Mouse (Mus musculus) forebrain, embryonic 10.5 days (tissue): ENCODE results near the gene Gm14308. TPM values are rescaled to one million over a fixed set of nuclear protein-coding genes. Genes with fewer than 3 reads are reported as not detected.
"Not testable (repeated sequence)": the region's sequence is repeated elsewhere in the genome, so short reads cannot be mapped to it uniquely, and the experiment has no call there.

ENCODE experiments used
- DNase-seq: peaks from one replicate; pipeline ENCODE4 v3.0.0-alpha.2; 2017; ENCODE audit warnings: low spot score; ENCODE audit errors: extremely low spot score
- H3K27ac ChIP-seq: fragments of 300-500 bp; sonication (generic); 2 replicates; pipeline ENCODE4 v1.5.1; 2016; ENCODE audit warnings: mild to moderate bottlenecking
- H3K27me3 ChIP-seq: fragments of 300-500 bp; sonication (generic); 2 replicates; pipeline ENCODE4 v1.6.1; 2016; ENCODE audit warnings: mild to moderate bottlenecking; ENCODE audit not compliant: poor library complexity, severe bottlenecking
- H3K36me3 ChIP-seq: fragments of 300-500 bp; sonication (generic); replicated peaks from 2 replicates; pipeline ENCODE4 v1.6.1; 2016; ENCODE audit warnings: mild to moderate bottlenecking, moderate library complexity
- H3K4me1 ChIP-seq: fragments of 300-500 bp; sonication (generic); 2 replicates; pipeline ENCODE4 v1.6.1; 2016
- H3K4me3 ChIP-seq: fragments of 300-500 bp; sonication (generic); 2 replicates; pipeline ENCODE4 v1.5.1; 2016; ENCODE audit warnings: mild to moderate bottlenecking, moderate library complexity
- H3K9me3 ChIP-seq: fragments of 300-500 bp; sonication (generic); 2 replicates; pipeline ENCODE4 v1.6.1; 2016; ENCODE audit warnings: mild to moderate bottlenecking, moderate library complexity
- WGBS: fragments of 180-500 bp; shearing (Covaris S2); methylation state at CpG from one replicate; pipeline ENCODE4 v1.1.7; 2016; 5-methylcytosine and 5-hydroxymethylcytosine counted together
- polyA plus RNA-seq: library from polyadenylated mRNA; unstranded; fragments of >200 nt; fragmentation: Nextera tagmentation; extraction: Ambion mirVana; gene quantifications from 2 replicates; pipeline ENCODE4 v1.2.1, GENCODE M21; 2016

Gene Gm14308
- 16.8 and 17.2 TPM in 2 replicates for polyA plus RNA-seq

GRCm38 (mm10) chr2:176636244-176636643, at the start of gene Gm14308:
Gm14308 (minus strand) TSS chr2:176636344.
- H3K36me3 ChIP-seq, H3K9me3 ChIP-seq, H3K4me1 ChIP-seq, H3K4me3 ChIP-seq, DNase-seq, H3K27ac ChIP-seq, H3K27me3 ChIP-seq: not testable (repeated sequence)
- no CpG with 5 or more reads among the region's 4 CpGs for WGBS

GRCm38 (mm10) chr2:176670222-176670621, 34.1 kb upstream of the Gm14308 start, which contains the start of gene Zfp973:
Zfp973 (plus strand) TSS chr2:176670522.
- not testable (repeated sequence) for H3K4me3 ChIP-seq, H3K4me1 ChIP-seq, H3K27me3 ChIP-seq, DNase-seq, H3K9me3 ChIP-seq, H3K36me3 ChIP-seq, H3K27ac ChIP-seq
- no CpG with 5 or more reads among the region's 6 CpGs for WGBS

Other genes with a start within 250 kb of the Gm14308 start
- gene Gm14435, start 212.8 kb downstream of the Gm14308 start, polyA plus RNA-seq: 10.8 and 11.5 TPM in 2 replicates
- 2.8 and 3.7 TPM in 2 replicates for gene Gm14434, start 149.6 kb downstream of the Gm14308 start, polyA plus RNA-seq
- gene Zfp967, start 115.3 kb downstream of the Gm14308 start, polyA plus RNA-seq: not detected in 2 replicates
- 12.5 and 16.6 TPM in 2 replicates for gene Zfp973, start 34.2 kb upstream of the Gm14308 start, polyA plus RNA-seq
- 31.5 and 35.4 TPM in 2 replicates for gene Gm14305, start 72.0 kb upstream of the Gm14308 start, polyA plus RNA-seq
- 12.3 and 18.5 TPM in 2 replicates for gene Gm14295, start 162.3 kb upstream of the Gm14308 start, polyA plus RNA-seq
- not detected in 2 replicates for gene Gm14408, start 194.8 kb upstream of the Gm14308 start, polyA plus RNA-seq